Mouse (Mus musculus) limb, embryonic 13.5 days (tissue): Measurements from ENCODE around the gene Bcar3. TPM values are rescaled to one million over a fixed set of nuclear protein-coding genes. Genes with fewer than 3 reads are reported as not detected.

Source experiments
- ATAC-seq: fragments of 200-750 bp; cut with Nextera tagmentation; 2 replicates; pipeline ENCODE4 v1.8.0; 2017; ENCODE audit warnings: low read depth, moderate number of reproducible peaks, moderate TSS enrichment; ENCODE audit not compliant: low FRiP score
- H3K27ac ChIP-seq: fragments of 300-500 bp; sonication (generic); 2 replicates; pipeline ENCODE4 v1.5.1; 2015; ENCODE audit warnings: inconsistent platforms, mild to moderate bottlenecking, moderate library complexity
- H3K27me3 ChIP-seq: fragments of 300-500 bp; sonication (generic); 2 replicates; pipeline ENCODE4 v1.6.1; 2015; ENCODE audit warnings: mild to moderate bottlenecking, inconsistent platforms
- H3K36me3 ChIP-seq: fragments of 300-500 bp; sonication (generic); 2 replicates; pipeline ENCODE4 v1.6.1; 2015; ENCODE audit warnings: inconsistent platforms, mild to moderate bottlenecking, moderate library complexity
- H3K4me1 ChIP-seq: fragments of 300-500 bp; sonication (generic); 2 replicates; pipeline ENCODE4 v1.6.1; 2015; ENCODE audit warnings: inconsistent platforms
- H3K4me2 ChIP-seq: fragments of 300-500 bp; sonication (generic); replicated peaks from 2 replicates; pipeline ENCODE4 v1.6.1; 2015; ENCODE audit warnings: inconsistent platforms, mild to moderate bottlenecking, moderate library complexity
- H3K4me3 ChIP-seq: fragments of 300-500 bp; sonication (generic); 2 replicates; pipeline ENCODE4 v1.5.1; 2015; ENCODE audit warnings: moderate library complexity, mild to moderate bottlenecking, inconsistent platforms
- H3K9ac ChIP-seq: fragments of 300-500 bp; sonication (generic); 2 replicates; pipeline ENCODE4 v1.6.1; 2015; ENCODE audit warnings: mild to moderate bottlenecking, inconsistent platforms
- H3K9me3 ChIP-seq: fragments of 300-500 bp; sonication (generic); 2 replicates; pipeline ENCODE4 v1.6.1; 2016; ENCODE audit warnings: inconsistent platforms
- WGBS: fragments of 180-500 bp; shearing (Covaris S2); methylation state at CpG from one replicate; pipeline ENCODE4 v1.1.7; 2015; 5-methylcytosine and 5-hydroxymethylcytosine counted together
- polyA plus RNA-seq: library from polyadenylated mRNA; unstranded; fragments of >200 nt; fragmentation: Nextera tagmentation; extraction: Ambion mirVana; gene quantifications from 2 replicates; pipeline ENCODE4 v1.2.1, GENCODE M21; 2015

The Bcar3 gene
- polyA plus RNA-seq, 1 experiment from 2014 or later, result 8.1 TPM

GRCm38 (mm10) chr3:122295511-122295910 lies 1.6 kb downstream of the Bcar3 start:
- H3K4me1 ChIP-seq, result peaks cover 47% of the 10 kb centered on the region
- WGBS, result 17% methylated on average over 5 of the region's 5 CpGs
- H3K9me3 ChIP-seq, result no peaks in the 10 kb centered on the region
- H3K4me3 ChIP-seq, result no peak overlapping the region
- H3K9ac ChIP-seq, result no peak overlapping the region
- peak overlapping the region; percentile 99; the same call in 1 of the 2 replicates for H3K27ac ChIP-seq
- ATAC-seq, result no peak
- H3K27me3 ChIP-seq, result 0 out of 2 replicates have a peak, but pooled peaks cover 3% of the 10 kb centered on the region
- peak overlapping the region; percentile 69; the same call in 1 of the 2 replicates for H3K4me2 ChIP-seq
- no peaks in the 10 kb centered on the region for H3K36me3 ChIP-seq

GRCm38 (mm10) chr3:122296979-122297378 lies 3.0 kb downstream of the Bcar3 start:
- 71% methylated on average over 5 of the region's 5 CpGs for WGBS
- Histone ChIP-seq H3K36me3 (no peaks in the 10 kb centered on the region), H3K9me3 (no peaks in the 10 kb centered on the region), H3K4me1 (peaks cover 46% of the 10 kb centered on the region), H3K9ac (no peak overlapping the region), H3K4me2 (no peak overlapping the region), H3K27me3 (0 out of 2 replicates have a peak, but pooled peaks cover 3% of the 10 kb centered on the region), H3K27ac (no peak overlapping the region), H3K4me3 (no peak overlapping the region)
- no peak for ATAC-seq

GRCm38 (mm10) chr3:122300983-122301919 lies 7.3 kb downstream of the Bcar3 start:
- no peak overlapping the region for H3K9ac ChIP-seq
- H3K9me3 ChIP-seq, result no peaks in the 10 kb centered on the region
- H3K36me3 ChIP-seq, result no peaks in the 10 kb centered on the region
- no peak overlapping the region for H3K4me2 ChIP-seq
- ATAC-seq, result no peak
- no peak overlapping the region for H3K4me3 ChIP-seq
- H3K27me3 ChIP-seq, result 0 out of 2 replicates have a peak, but pooled peaks cover 5% of the 10 kb centered on the region
- 67% methylated on average over 9 of the region's 9 CpGs for WGBS
- H3K4me1 ChIP-seq, result peaks cover 20% of the 10 kb centered on the region
- no peak overlapping the region for H3K27ac ChIP-seq

GRCm38 (mm10) chr3:122304560-122304959 lies 10.6 kb downstream of the Bcar3 start:
- Histone ChIP-seq H3K27ac (no peak overlapping the region), H3K9me3 (no peaks in the 10 kb centered on the region), H3K36me3 (no peaks in the 10 kb centered on the region), H3K27me3 (0 out of 2 replicates have a peak, but pooled peaks cover 2% of the 10 kb centered on the region), H3K9ac (no peak overlapping the region), H3K4me2 (no peak overlapping the region), H3K4me1 (peaks cover 9% of the 10 kb centered on the region; the same call in 1 of the 2 replicates), H3K4me3 (no peak overlapping the region)
- no peak for ATAC-seq
- WGBS, result 85% methylated on average over 4 of the region's 4 CpGs

- ATAC-seq, result no peak
- Histone ChIP-seq H3K9ac (no peak overlapping the region), H3K4me1 (no peaks in the 10 kb centered on the region), H3K36me3 (no peaks in the 10 kb centered on the region), H3K9me3 (no peaks in the 10 kb centered on the region), H3K4me2 (no peak overlapping the region), H3K4me3 (no peak overlapping the region), H3K27me3 (0 out of 2 replicates have a peak, but pooled peaks cover 2% of the 10 kb centered on the region), H3K27ac (no peak overlapping the region)
- 62% methylated on average over 4 of the region's 4 CpGs for WGBS
These were observed 14.1 kb downstream of the Bcar3 start for GRCm38 (mm10) chr3:122307894-122308671.

- Histone ChIP-seq H3K9me3 (no peaks in the 10 kb centered on the region), H3K27ac (no peak overlapping the region), H3K4me3 (no peak overlapping the region), H3K4me1 (peaks cover 3% of the 10 kb centered on the region; the same call in 1 of the 2 replicates), H3K9ac (no peak overlapping the region), H3K27me3 (no peaks in the 10 kb centered on the region), H3K36me3 (no peaks in the 10 kb centered on the region), H3K4me2 (no peak overlapping the region)
- ATAC-seq, result no peak
- WGBS, result 29% methylated on average over 6 of the region's 6 CpGs
These were observed 15.0 kb downstream of the Bcar3 start for GRCm38 (mm10) chr3:122308981-122309380.

GRCm38 (mm10) chr3:122312078-122312477 lies 18.1 kb downstream of the Bcar3 start:
- H3K4me3 ChIP-seq, result no peak overlapping the region
- ATAC-seq, result no peak
- no peak overlapping the region for H3K4me2 ChIP-seq
- WGBS, result 20% methylated on average over 2 of the region's 2 CpGs
- H3K4me1 ChIP-seq, result peaks cover 10% of the 10 kb centered on the region
- H3K27ac ChIP-seq, result no peak overlapping the region
- H3K36me3 ChIP-seq, result no peaks in the 10 kb centered on the region
- 0 out of 2 replicates have a peak, but pooled peaks cover 3% of the 10 kb centered on the region for H3K27me3 ChIP-seq
- no peaks in the 10 kb centered on the region for H3K9me3 ChIP-seq
- H3K9ac ChIP-seq, result no peak overlapping the region

GRCm38 (mm10) chr3:122312936-122313629 lies 19.1 kb downstream of the Bcar3 start:
- H3K27me3 ChIP-seq, result 0 out of 2 replicates have a peak, but pooled peaks cover 3% of the 10 kb centered on the region
- no peak overlapping the region for H3K4me3 ChIP-seq
- H3K9me3 ChIP-seq, result no peaks in the 10 kb centered on the region
- peaks cover 12% of the 10 kb centered on the region for H3K4me1 ChIP-seq
- no peak overlapping the region for H3K4me2 ChIP-seq
- peak; percentile 15; the same call in 1 of the 2 replicates for ATAC-seq
- H3K27ac ChIP-seq, result no peak overlapping the region
- H3K9ac ChIP-seq, result no peak overlapping the region
- no peaks in the 10 kb centered on the region for H3K36me3 ChIP-seq
- WGBS, result 77% methylated on average over 10 of the region's 10 CpGs

GRCm38 (mm10) chr3:122313936-122314335 lies 20.0 kb downstream of the Bcar3 start:
- WGBS, result 60% methylated on average over 7 of the region's 7 CpGs
- H3K27ac ChIP-seq, result no peak overlapping the region
- no peak overlapping the region for H3K4me3 ChIP-seq
- no peak overlapping the region for H3K4me2 ChIP-seq
- no peaks in the 10 kb centered on the region for H3K9me3 ChIP-seq
- no peak overlapping the region for H3K9ac ChIP-seq
- no peaks in the 10 kb centered on the region for H3K36me3 ChIP-seq
- 0 out of 2 replicates have a peak, but pooled peaks cover 3% of the 10 kb centered on the region for H3K27me3 ChIP-seq
- peaks cover 12% of the 10 kb centered on the region for H3K4me1 ChIP-seq
- ATAC-seq, result no peak

- Histone ChIP-seq H3K4me2 (peak overlapping the region; percentile 34), H3K4me1 (peaks cover 13% of the 10 kb centered on the region), H3K9me3 (no peaks in the 10 kb centered on the region), H3K27ac (no peak overlapping the region), H3K9ac (no peak overlapping the region), H3K36me3 (no peaks in the 10 kb centered on the region), H3K4me3 (no peak overlapping the region), H3K27me3 (0 out of 2 replicates have a peak, but pooled peaks cover 3% of the 10 kb centered on the region)
- no peak for ATAC-seq
- WGBS, result 22% methylated on average over 11 of the region's 11 CpGs
These were observed 22.7 kb downstream of the Bcar3 start for GRCm38 (mm10) chr3:122316621-122317020.

- Histone ChIP-seq H3K27ac (no peak overlapping the region), H3K4me3 (no peak overlapping the region), H3K4me1 (peaks cover 20% of the 10 kb centered on the region), H3K27me3 (0 out of 2 replicates have a peak, but pooled peaks cover 3% of the 10 kb centered on the region), H3K36me3 (no peaks in the 10 kb centered on the region), H3K9ac (no peak overlapping the region), H3K4me2 (no peak overlapping the region), H3K9me3 (no peaks in the 10 kb centered on the region)
- ATAC-seq, result no peak
- 88% methylated on average over 6 of the region's 6 CpGs for WGBS
These were observed 23.4 kb downstream of the Bcar3 start for GRCm38 (mm10) chr3:122317339-122317738.
